Mouse (Mus musculus): Measurements from ENCODE around the gene Fam162a.
"Not testable (repeated sequence)": the region's sequence is repeated elsewhere in the genome, so short reads cannot be mapped to it uniquely, and the experiment has no call there.

The Fam162a gene

DNA sequence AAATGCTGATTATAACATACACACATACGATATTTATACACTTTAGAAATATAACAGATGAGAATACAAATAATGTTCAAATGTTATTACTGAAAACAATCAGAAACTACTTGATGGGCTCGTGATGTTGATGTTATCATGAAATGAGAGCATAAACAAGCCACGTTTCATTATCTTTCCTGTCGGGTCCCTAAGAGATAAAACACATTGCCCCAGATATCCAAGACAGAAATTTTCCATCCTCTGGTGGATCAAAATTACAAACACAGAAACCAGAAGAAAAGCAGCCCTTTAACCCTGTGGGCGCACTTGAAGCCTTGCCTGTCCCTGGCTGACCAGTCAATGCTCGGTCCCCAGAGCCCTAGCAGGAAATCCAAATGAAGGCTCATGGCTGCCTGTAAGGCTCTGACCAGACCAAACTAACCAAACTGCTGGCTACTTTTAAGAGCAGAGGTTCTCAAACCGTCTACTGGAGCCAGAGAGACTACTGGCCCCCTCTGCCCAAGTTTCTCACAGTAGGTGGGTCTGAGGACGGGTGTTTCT lies 13.4 kb downstream of the Fam162a start:
- CTCF ChIA-PET: no interaction called here

GRCm38 (mm10) chr16:36056416-36056815 lies 15.0 kb downstream of the Fam162a start:
- CTCF ChIA-PET: no interaction called here

GRCm38 (mm10) chr16:36054920-36055319 lies 16.5 kb downstream of the Fam162a start:
- CTCF ChIA-PET: no interaction called here

DNA sequence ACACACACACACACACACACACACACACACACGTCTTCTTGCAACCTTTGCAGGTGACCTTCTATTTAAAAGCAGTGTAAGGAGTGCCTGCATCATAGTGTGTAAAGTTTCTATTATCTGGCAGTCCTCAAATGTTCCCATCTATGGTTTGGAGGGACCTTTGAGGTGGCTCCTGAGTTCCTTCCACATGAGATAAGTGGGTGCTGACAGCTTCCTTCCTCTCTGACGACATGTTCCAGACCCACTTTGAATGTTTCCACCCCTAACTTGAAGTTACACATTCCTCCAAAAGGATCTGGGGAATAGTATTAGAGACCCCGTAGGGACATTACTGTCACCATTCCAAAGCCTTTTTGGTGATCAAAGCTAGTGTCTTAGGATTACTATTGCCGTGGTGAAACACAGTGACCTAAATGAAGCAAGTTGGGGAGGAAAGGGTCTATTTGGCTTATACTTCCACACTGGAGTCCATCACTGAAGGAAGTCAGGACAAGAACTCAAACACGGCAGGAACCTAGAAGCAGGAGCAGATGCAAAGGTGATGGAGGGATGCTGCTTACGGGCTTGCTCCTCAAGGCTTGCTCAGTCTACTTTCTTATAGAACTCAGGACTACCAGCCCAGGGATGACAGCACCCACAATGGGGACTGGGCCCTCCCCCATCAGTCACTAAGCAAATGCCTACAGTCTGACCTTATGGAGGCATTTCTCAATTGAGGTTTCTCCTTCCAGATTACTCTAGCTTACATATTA lies 17.7 kb downstream of the Fam162a start:
- CTCF ChIA-PET: interaction anchor here (0.5 kb wide), 1 partner anchor 615 kb away, joined by 6 read pairs; no protein-coding TSS in a partner anchor

GRCm38 (mm10) chr16:36051491-36051890 lies 19.9 kb downstream of the Fam162a start:
- CTCF ChIA-PET: interaction anchor here (0.6 kb wide), 1 partner anchor 662 kb away, joined by 3 read pairs; no protein-coding TSS in a partner anchor

- CTCF ChIA-PET: no interaction called here
Observed at GRCm38 (mm10) chr16:36047538-36047937, 23.9 kb downstream of the Fam162a start.

DNA sequence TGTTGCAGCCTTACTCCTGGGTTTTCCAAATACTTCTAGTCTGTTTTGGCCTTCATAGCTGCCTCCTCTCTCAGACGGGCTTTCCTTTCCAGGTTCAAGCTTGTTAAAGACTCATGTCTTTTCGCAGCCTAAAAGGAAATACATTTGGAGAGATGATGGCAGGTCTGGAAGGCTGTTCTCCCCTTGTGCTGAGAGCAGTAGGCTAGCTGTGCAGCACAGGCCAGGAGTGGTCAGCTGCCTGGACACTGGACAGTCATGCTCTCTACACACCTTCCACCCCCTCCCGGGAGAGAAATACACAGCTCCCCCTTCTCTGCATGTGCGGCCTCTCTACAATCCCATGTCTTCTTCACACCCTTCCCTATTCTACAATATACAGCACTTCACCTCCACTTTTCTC lies 27.4 kb downstream of the Fam162a start:
- CTCF ChIA-PET: no interaction called here

DNA sequence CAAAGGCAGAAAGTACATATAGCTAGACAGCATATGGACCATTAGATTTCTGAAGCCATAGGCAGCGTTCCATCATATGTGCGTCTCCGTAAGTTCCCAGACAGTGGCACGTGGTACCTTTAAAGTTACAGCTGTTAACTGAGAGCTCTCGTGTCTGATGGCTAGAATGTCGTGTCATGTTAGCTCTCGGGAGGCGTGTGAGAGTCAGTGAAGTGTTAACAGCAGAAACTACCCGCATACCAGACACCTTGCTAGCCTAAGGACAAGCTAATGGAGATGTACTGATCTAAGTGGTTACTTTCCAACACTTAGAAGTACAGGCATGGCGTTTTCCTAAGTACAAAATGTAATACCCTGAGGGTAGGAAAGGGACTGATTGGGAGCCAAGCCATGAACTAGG lies 28.3 kb downstream of the Fam162a start:
- CTCF ChIA-PET: no interaction called here

DNA sequence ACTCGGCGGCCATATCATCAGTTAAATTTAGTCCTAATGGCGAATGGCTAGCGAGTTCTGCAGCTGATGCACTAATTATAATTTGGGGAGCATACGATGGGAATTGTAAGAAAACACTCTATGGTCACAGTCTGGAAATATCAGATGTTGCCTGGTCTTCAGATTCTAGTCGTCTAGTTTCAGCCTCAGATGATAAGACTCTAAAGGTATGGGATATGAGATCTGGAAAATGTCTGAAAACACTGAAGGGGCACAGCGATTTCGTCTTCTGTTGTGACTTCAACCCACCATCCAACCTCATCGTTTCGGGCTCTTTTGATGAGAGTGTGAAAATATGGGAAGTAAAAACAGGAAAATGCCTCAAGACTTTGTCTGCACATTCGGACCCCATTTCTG lies 29.8 kb downstream of the Fam162a start:
- CTCF ChIA-PET: interaction anchor here (0.6 kb wide), 1 partner anchor 651 kb away, joined by 5 read pairs; no protein-coding TSS in a partner anchor

DNA sequence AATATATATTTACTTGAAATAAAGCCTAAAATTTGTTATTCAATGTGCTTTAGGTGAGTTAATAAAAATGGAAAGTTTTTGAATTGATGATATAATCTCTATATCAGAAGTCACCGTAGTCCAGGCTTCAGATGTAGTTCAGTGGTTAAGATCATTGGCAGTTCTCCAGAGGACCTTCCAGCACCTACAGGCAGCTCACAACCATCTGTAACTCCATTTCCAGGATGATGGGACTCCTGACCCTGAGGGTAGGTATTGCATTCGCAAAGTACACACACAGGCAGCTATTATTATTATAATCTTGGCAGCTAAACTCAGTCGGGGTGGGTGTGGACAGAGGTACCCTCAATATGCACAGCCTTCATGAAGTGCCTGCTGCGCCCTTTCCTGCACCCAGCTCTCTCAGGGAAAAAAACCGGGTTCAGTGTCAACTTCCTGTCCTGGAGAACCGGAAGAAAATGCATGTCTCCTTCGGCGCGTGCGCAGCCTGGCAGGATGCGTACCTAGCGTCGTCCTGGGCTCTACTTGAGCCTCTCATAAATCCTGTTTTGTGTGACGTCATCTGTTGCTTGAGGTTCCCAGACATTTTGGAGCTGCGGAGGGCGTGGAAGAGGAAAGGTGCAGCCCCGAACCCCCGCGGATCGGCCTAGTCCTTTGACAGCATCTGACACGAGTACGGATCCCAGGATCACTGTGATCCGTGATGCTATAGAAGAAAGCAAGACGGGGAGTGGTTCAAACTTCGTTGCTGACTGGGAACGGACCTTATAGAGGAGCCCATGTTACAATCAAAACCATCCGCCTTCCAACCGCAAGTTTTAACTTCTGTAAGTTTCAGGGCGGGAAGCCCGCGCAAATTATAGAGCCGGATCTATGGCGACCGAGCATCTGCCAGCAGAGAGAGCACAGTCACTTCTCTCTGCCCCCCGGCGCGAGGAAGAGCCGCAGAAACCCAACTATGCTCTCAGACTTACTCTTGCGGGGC lies 30.5 kb downstream of the Fam162a start, which contains the start of gene Wdr5b:
Gene Wdr5b, plus strand, starts transcription at position 551 of the 985 bp plus-strand sequence.
- CTCF ChIA-PET: no interaction called here

DNA sequence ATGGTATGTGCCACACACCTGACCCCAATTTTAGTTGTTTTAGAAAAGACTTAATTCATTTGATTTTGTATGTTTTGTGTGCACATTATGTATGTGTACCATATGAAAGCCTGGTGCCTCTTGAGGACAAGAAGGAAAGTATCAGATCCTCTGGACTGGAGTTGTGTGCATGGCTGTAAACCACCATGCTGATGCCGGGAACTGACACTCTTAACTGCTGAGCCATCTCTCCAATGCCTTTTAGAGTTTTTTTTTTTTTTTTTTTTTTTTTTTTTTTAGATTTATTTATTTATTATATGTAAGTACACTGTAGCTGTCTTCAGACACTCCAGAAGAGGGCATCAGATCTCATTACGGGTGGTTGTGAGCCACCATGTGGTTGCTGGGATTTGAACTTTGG lies 43.3 kb downstream of the Fam162a start:
- CTCF ChIA-PET: not testable (repeated sequence)

DNA sequence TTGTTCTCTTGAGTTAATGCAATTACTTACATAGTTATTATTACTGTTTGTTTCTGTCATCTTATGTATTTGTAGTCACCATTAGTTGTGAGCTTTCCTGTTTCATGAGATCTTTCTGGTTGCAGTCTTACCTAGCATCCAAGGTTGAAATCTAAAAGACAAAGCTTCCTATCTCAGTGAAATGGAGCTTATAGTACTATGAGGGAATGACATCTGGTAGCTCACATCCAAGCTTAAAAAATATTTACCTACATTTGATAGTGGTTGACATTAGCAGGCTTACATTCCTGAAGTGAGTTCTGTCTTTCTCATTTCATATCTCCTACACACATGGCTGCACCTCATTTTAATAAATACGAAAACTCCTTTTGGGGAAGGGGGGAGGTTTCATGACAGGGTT lies 55.1 kb downstream of the Fam162a start:
- CTCF ChIA-PET: no interaction called here

- CTCF ChIA-PET: no interaction called here
Observed at GRCm38 (mm10) chr16:36008396-36008795, 63.0 kb downstream of the Fam162a start.

DNA sequence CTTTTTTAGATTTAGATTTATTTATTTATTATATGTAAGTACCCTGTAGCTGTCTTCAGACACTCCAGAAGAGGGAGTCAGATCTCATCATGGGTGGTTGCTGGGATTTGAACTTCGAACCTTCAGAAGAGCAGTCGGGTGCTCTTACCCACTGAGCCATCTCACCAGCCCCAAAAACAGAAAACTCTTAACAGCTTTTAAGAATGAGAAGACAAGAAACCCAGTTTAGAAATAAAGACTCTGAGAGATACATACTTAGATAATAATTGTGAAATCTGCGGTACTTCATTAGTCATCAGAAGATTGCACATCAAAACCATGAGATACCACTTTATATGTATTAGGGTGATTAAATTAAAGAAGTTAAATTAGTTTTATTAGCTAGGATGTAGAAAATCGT lies 72.5 kb downstream of the Fam162a start:
- CTCF ChIA-PET: not testable (repeated sequence)
